Mouse (Mus musculus): Measurements from ENCODE around the gene Klc2.

DNA sequence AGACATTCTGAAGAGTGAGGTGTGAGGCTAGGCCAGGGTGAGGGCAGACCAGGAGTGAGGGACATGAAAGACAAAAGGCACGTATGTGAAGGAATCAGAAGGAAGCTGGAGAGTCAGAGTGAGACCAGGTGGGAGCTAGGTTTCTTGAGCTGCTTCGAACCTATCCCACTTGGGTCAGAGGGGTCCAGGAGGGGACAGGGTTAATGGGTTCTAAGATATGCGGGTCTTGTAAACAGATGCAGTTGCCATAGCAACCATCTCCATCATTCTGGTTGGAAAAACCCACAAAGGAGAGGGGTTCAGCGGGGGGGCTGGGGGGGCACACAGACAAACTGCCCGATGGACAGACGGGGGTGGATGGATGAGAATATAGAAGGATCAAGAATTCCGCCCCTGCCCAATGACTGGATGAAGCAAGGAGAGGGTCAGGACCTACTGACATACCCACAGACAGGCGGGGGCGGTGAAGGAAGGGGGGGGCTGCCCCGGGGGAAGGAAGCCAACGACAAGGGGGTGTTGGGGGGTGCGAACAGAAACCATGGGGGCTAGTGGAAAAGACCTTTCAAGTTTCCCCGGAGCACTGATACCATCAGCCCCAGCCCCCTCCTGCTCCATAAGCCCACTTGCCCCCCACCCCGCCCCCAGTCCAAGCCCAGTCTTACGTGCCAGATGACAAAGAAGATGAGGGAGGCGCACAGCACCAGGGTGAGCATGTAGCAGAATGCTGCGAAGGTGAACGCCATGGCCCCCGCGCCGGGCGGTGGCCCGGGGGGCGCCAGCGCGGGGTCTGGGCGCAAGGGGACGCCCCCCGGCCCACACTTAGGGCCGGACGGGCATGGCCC, 20.6 kb downstream of the Klc2 start:
- no peak for TF ChIP-seq CTCF (IDR thresholded peaks at IDR 0.05; ENCODE audit: borderline replicate concordance, extremely low read depth, insufficient read depth, insufficient read length)
- TF ChIP-seq POLR2A (IDR thresholded peaks at IDR 0.05; ENCODE audit: borderline replicate concordance, extremely low read depth, insufficient read depth, insufficient read length, poor library complexity, severe bottlenecking) = no peak

All from brain, embryonic 14.5 days (tissue).